Mouse (Mus musculus): Measurements from ENCODE around the gene Gm28372.

DNA sequence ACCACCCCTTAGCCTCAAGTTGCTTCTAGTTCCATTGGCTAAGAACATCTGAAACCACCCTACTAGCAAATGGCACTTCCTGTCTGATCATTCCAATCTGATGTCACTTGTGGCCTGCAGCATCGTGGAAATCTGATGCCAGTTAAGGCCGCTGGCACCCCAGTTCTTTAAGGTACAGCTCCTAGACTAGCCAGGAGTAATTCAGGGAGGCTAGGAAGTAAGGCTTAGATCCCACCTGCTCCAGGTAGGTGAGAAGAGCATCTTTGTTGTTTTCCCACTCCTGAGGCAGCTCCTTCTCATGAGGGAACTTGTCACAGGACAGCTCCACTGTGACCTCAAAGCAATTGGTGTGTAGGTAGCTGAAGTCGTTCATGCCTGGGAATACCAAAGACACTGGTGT, 12.2 kb upstream of the Gm28372 start:
- TF ChIP-seq CTCF (IDR thresholded peaks at IDR 0.05; ENCODE audit: low read depth) (no peak), EP300 (IDR thresholded peaks at IDR 0.05; ENCODE audit: low read depth) (no peak)

All from heart, postnatal 0 days (tissue).